Mouse (Mus musculus) spleen, embryonic (tissue): ENCODE results near the gene E2f7.

Experiments used
- CTCF ChIA-PET: fragments of 350-600 bp; sonication (Branson Sonifier 250); formaldehyde crosslinking; loops from one replicate; lab custom pipeline; 2022; lab: Charles Lee

The E2f7 gene

DNA sequence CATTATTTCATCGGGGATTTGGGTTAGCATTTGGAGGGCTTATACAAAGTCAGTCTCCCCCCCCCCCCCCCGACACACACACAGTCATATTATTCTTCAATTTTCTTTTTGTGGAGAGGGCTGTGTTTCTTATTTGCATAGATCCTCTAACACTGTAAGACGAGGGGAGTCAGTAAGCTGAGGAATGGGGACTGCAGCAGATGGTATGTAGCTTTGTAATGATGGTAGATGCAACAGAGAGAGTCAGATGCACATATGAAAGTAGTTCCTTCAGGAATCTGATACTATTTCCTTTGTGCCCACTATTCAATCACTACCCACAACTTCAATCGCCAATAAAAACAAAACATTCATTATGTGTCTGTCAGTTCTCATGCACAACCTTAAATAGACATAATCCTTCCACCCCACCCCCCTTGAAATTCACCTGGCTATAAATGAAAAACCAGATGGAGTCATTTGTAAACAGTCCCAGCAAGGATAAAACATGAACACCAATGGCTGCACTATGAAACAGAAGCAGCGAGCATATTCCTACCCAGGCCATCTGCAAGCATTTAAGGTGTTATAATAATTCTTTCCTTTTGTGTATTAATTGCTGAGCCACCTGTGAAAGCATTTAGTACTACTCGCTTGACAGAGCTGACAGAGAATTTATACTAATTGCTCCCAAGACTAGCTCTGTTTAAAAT is 90.0 kb downstream of the E2f7 start:
- CTCF ChIA-PET: no interaction called here
